Mouse (Mus musculus) Muller cell, postnatal 12 days (primary cell): ENCODE data around the gene Rbm47.
"Not testable (repeated sequence)": the region's sequence is repeated elsewhere in the genome, so short reads cannot be mapped to it uniquely, and the experiment has no call there.

ENCODE experiments used
- DNase-seq: peaks from one replicate; pipeline ENCODE4 v3.0.0-alpha.2; 2015; ENCODE audit errors: inconsistent ontology term

Rbm47 gene

GRCm38 (mm10) chr5:66173018-66173417 is at the start of gene Rbm47:
Gene Rbm47 (minus strand): TSS chr5:66173118.
- no peak for DNase-seq

GRCm38 (mm10) chr5:66220620-66221019 is 47.7 kb upstream of the Rbm47 start:
- DNase-seq, result no peak

DNA sequence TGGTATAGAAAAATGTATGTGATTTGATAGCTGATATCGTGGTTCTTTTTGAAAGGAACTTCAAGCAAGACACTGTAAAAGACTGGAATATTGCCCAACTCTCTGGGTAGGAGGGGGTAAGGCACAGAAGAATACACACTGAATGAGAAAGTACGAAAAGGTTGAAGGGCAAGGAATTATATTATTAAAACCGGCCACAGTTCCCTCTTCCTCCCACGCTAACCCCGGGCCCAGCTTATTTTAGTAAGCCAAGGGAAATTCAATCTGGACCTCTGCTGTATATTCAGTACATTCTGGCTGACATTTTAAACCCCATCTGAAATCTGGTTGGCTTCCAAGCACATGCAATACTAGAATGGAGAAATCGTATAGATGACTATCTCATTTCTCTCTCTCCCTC is 46.8 kb upstream of the Rbm47 start:
- no peak for DNase-seq

DNA sequence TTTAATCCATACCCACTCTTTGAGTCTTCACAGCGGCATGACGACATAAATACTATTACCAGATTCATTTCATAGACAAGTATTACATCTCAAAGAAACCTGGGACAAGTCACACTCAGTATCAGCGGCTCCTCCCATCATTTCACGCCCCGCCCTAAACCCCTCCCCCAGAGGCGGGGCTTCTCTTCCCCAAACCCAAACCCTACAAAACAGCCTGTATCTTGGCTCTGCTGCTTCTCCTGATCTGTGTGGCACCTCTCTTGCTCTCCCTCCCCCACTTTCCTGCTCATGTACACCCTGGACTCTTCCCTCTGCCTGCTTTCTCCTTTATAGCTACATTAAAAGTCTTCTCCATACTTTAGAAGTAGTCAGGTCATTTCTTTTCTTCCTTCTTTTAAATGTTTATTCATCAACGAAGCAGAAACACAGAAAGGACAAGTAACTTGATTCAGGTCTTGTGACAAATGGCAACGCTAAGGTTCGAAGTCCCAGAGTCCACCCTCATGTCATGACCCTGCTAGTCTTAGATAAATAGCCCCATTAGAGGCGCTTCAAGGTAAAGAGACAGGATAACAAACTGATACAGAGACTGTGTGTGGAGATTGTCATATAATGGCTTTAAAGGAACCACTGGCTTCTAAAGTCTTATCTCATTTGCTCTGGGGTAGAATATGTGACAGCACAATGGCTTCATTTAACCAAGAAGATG is 42.8 kb upstream of the Rbm47 start:
- no peak for DNase-seq

GRCm38 (mm10) chr5:66214395-66214935 is 41.5 kb upstream of the Rbm47 start:
- no peak for DNase-seq

- DNase-seq, result no peak
Measured at GRCm38 (mm10) chr5:66209532-66210176, 36.7 kb upstream of the Rbm47 start.

- DNase-seq, result no peak
Measured at GRCm38 (mm10) chr5:66204966-66205365, 32.0 kb upstream of the Rbm47 start.

- DNase-seq, result no peak
Measured at GRCm38 (mm10) chr5:66203424-66203823, 30.5 kb upstream of the Rbm47 start.

DNA sequence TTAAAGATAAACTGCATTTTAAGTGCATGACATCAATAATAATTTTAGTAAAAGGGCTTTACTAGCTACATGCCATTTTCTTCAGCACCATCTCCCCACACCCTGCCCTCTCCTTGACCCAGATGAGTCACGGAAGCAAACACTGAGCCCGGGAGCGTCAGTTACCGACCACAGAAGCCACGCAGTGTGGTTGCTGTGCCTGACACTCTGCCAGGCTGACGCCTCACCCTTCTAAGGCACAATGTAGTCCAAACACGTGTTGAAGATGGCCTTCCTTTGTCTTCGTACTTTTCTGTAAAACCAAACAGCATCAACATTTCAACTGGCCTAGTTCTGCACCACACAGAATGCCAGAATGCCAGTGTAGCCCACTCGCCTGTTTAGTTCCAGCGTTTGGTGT is 27.1 kb upstream of the Rbm47 start:
- peak; percentile 84 for DNase-seq

- no peak for DNase-seq
Measured at GRCm38 (mm10) chr5:66195323-66195722, 22.4 kb upstream of the Rbm47 start.

DNA sequence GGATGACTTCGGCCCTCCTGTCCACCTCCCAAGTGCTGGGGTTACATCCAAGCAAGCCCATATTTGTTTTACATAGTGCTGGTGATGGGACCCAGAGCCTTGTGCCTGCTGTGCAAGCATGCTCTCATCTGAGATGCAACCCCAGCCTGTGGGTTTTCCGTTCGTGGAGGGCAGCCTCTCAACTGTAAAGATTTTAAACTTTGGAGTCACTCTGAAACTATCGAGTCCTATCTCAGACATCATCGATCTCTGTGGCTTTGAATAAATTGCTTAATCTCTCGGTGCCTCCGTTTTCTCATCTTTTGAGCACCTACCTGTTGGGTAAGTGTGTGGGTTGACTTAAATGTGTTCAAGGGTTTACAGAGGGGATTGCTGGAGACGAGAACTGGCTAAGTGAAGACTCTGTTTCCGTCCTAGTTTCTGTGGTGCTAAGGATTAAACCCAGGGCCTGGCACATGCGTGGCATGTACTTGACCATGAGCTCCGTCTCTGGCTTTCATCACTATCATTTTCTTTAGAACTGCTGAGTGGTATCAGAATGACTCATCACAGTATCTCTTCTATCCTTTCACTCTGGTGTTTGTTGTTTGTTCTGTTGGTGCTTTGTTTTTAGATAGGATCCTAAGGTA is 20.4 kb upstream of the Rbm47 start:
- DNase-seq, result no peak

DNA sequence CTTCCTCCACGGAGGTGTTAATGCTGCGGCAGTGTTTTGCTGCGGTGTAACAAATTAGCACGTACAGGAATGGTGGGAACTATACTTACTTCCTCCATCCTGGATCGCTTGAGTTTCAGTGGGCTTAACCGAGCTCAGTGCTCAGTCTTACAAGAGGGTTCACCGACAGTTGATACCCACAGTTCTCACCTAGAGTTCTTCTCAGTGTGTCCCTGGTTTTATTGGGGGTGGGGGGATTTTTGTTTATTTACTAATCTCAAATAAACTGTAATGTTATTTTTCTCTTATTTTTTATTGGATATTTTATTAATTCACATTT is 18.2 kb upstream of the Rbm47 start:
- DNase-seq, result no peak

GRCm38 (mm10) chr5:66190481-66191184 is 17.7 kb upstream of the Rbm47 start:
- DNase-seq, result no peak

GRCm38 (mm10) chr5:66188591-66188990 is 15.7 kb upstream of the Rbm47 start:
- not testable (repeated sequence) for DNase-seq

DNA sequence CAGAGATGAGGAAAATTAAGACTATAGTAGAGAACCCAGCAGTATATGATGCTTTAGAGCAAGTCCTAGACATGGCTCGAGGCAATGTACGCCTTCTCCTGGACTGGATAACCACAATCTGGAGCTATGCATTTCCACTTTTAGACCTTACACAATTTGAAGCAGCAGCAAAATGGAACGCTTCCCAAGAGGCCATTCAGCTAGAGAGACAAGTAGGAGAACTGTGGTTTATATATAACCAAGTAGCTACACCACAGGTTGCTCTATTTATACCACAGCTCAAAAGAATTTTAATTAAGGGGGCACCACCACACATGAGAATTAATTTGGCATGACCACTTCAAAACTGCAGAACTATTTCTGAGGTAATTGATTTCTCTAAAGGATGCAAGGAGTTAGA is 9.2 kb upstream of the Rbm47 start:
- DNase-seq, result no peak

- DNase-seq, result peak; percentile 19
Measured at GRCm38 (mm10) chr5:66174160-66174837, 1.4 kb upstream of the Rbm47 start.

DNA sequence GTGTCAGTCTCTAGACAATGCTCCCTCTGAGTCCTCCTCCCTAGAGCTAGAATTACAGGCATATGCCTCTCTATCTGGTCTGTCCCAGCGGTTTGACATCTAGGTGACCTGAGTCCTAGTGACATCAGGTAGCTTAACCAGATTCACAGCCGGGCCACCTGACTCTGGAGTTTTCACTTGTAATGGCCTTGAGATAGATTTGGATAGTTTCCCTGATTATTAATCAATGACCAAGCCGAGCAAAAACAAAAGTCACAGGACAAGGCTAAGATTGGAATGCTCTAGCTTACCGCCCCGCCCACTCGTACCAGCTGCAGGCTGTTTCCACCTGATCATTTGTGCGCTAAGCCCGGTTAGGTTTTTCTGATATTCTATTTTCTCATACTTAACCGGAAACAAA is 2.3 kb downstream of the Rbm47 start:
- peak; percentile 26 for DNase-seq

DNA sequence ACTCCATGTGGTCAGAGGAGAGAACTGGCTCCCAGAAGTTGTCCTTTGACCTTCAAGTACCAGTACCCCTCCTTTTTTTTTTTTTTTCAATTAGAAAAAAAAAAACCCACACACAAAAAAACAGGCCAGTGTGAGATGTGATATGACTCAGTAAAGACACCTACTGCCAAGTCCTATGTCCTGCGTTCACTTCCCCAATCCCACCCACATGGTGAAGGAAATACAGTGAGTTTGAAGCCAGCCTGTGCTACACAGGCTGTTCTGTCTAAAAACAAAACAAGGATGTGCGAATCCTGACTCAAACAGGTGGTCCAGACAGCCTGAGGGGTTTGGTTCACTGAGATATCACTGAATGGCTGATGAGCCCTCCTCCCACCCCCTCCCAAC is 3.8 kb downstream of the Rbm47 start:
- no peak for DNase-seq

DNA sequence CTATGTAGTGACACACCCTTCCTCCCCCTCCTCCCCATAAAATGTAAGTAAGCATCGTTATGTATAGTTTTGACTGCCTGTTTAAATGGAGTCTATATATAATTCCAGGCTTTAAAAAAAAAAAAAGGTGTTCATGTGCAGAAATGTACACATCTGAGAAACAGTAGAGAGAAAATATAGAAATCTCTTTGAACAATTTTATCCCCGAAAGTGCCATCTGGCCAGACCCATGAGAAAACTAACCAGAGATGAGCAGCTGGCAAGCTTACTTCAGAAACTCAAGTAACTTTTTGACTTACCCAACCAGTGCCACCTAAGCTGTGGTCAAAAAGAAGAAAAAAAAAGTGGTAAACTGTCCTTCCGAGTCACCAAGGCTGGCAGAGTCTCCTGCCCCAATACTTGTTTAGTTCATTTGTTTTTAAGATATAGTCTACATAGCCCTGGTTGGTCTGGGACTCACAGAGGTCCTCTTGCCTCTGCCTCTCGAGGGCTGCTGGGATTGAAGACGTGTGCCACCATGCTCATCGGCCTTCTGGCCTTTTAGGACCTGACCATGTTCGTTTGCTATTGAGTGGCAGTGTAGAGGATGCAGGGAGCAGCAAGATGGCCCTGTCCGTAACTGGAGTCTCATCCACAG is 4.3 kb downstream of the Rbm47 start:
- DNase-seq, result no peak

GRCm38 (mm10) chr5:66166931-66167330 is 6.0 kb downstream of the Rbm47 start:
- DNase-seq, result no peak

GRCm38 (mm10) chr5:66166193-66166629 is 6.7 kb downstream of the Rbm47 start:
- no peak for DNase-seq
